Mouse (Mus musculus): Measurements from ENCODE around the gene Usp31. TPM values are rescaled to one million over a fixed set of nuclear protein-coding genes. Genes with fewer than 3 reads are reported as not detected.

Gene Usp31
- total RNA-seq (2014; rRNA removed; ENCODE audit: low replicate concordance) (5.6 and 18.8 TPM in 2 replicates), polyA plus RNA-seq (2015; fragmentation: Nextera tagmentation; extraction: Ambion mirVana) (0.48 and 0.62 TPM in 2 replicates)

DNA sequence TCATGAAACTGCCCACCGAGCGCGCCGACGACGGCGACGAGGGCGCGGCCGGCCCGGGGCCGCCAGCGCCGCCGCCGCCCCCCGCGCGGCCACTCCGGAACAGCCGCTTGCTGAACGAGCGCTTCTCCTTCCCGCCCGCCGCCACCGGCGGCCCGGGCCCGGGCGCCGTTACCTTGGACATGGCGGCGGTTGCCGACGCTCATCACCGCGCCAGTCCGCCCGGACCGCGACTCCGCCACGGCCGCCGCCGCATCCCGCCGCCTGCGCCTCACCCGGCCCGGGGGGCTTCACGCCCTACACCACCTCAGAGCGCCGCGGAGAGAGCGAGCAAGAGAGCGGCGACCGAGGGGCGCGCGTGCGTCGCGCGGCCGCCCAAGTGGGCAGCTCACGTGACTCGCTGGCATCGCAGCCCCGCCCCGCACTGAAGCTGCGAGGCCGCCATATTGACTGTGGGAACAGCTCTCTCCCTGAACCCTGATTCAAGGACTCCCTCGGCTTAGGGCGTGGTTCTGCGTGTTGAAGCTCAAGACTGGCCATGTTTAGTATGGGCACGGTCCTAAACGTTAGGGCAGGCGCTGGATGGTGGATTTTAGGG is at the start of gene Usp31:
Usp31 (minus strand) TSS at position 181 of the 595 bp plus-strand sequence.
- H3K4me1 ChIP-seq (ENCODE audit: control insufficient read depth, insufficient read depth): peaks cover 23% of the 10 kb centered on the region
- TF ChIP-seq EP300 (IDR thresholded peaks at IDR 0.05; ENCODE audit: low read depth) (no peak), CTCF (IDR thresholded peaks at IDR 0.05; ENCODE audit: low read depth) (no peak)
- H3K36me3 ChIP-seq (replicated peaks; ENCODE audit: control insufficient read depth, insufficient read depth, low read length): no peaks in the 10 kb centered on the region
- H3K27me3 ChIP-seq (ENCODE audit: control insufficient read depth, insufficient read depth, low read length): peaks cover 9% of the 10 kb centered on the region
- peak within 1 kb of the TSS; percentile 82 for H3K4me2 ChIP-seq (ENCODE audit: low read depth, low read length)
- peak; percentile 97 for DNase-seq (ENCODE audit: low spot score)
- no peaks in the 10 kb centered on the region for H3K9me3 ChIP-seq (replicated peaks; ENCODE audit: control insufficient read depth, low read length)
- peak within 1 kb of the TSS; percentile 50 for H3K9ac ChIP-seq (replicated peaks; ENCODE audit: low read depth, low read length)
- peak within 1 kb of the TSS; percentile 74 for H3K4me3 ChIP-seq (ENCODE audit: low read depth, low read length)
- ATAC-seq (ENCODE audit: insufficient read depth, low read depth): peak; percentile 99
- WGBS: under 1% methylated on average over 65 of the region's 82 CpGs
- H3K27ac ChIP-seq (ENCODE audit: low read depth): peak within 1 kb of the TSS; percentile 53

- no peaks in the 10 kb centered on the region for H3K9me3 ChIP-seq (replicated peaks; ENCODE audit: control insufficient read depth, low read length)
- no peak overlapping the region for H3K4me3 ChIP-seq (ENCODE audit: low read depth, low read length)
- H3K36me3 ChIP-seq (replicated peaks; ENCODE audit: control insufficient read depth, insufficient read depth, low read length): no peaks in the 10 kb centered on the region
- no peak for ATAC-seq (ENCODE audit: insufficient read depth, low read depth)
- H3K27me3 ChIP-seq (ENCODE audit: control insufficient read depth, insufficient read depth, low read length): no peaks in the 10 kb centered on the region
- no peak overlapping the region for H3K27ac ChIP-seq (ENCODE audit: low read depth)
- no peak for DNase-seq (ENCODE audit: low spot score)
- WGBS: 60% methylated on average over 8 of the region's 8 CpGs
- H3K9ac ChIP-seq (replicated peaks; ENCODE audit: low read depth, low read length): no peak overlapping the region
- H3K4me1 ChIP-seq (ENCODE audit: control insufficient read depth, insufficient read depth): no peaks in the 10 kb centered on the region
- no peak for TF ChIP-seq EP300 (IDR thresholded peaks at IDR 0.05; ENCODE audit: low read depth)
- TF ChIP-seq CTCF (IDR thresholded peaks at IDR 0.05; ENCODE audit: low read depth): no peak
- no peak overlapping the region for H3K4me2 ChIP-seq (ENCODE audit: low read depth, low read length)
These were observed 47.7 kb upstream of the Usp31 start for GRCm38 (mm10) chr7:121754748-121755147.

GRCm38 (mm10) chr7:121750244-121750643 is 43.2 kb upstream of the Usp31 start:
- Histone ChIP-seq H3K4me3 (ENCODE audit: low read depth, low read length) (no peak overlapping the region), H3K4me1 (ENCODE audit: control insufficient read depth, insufficient read depth) (no peaks in the 10 kb centered on the region), H3K9ac (replicated peaks; ENCODE audit: low read depth, low read length) (no peak overlapping the region), H3K4me2 (ENCODE audit: low read depth, low read length) (no peak overlapping the region), H3K36me3 (replicated peaks; ENCODE audit: control insufficient read depth, insufficient read depth, low read length) (no peaks in the 10 kb centered on the region), H3K27ac (ENCODE audit: low read depth) (no peak overlapping the region), H3K9me3 (replicated peaks; ENCODE audit: control insufficient read depth, low read length) (no peaks in the 10 kb centered on the region), H3K27me3 (ENCODE audit: control insufficient read depth, insufficient read depth, low read length) (no peaks in the 10 kb centered on the region)
- TF ChIP-seq EP300 (IDR thresholded peaks at IDR 0.05; ENCODE audit: low read depth): no peak
- TF ChIP-seq CTCF (IDR thresholded peaks at IDR 0.05; ENCODE audit: low read depth): no peak
- WGBS: 76% methylated on average over 5 of the region's 5 CpGs
- DNase-seq (ENCODE audit: low spot score) (no peak), ATAC-seq (ENCODE audit: insufficient read depth, low read depth) (no peak)

- 29% methylated on average over 29 of the region's 29 CpGs for WGBS
- Histone ChIP-seq H3K4me2 (ENCODE audit: low read depth, low read length) (no peak overlapping the region), H3K36me3 (replicated peaks; ENCODE audit: control insufficient read depth, insufficient read depth, low read length) (no peaks in the 10 kb centered on the region), H3K9ac (replicated peaks; ENCODE audit: low read depth, low read length) (no peak overlapping the region), H3K4me3 (ENCODE audit: low read depth, low read length) (no peak overlapping the region), H3K27ac (ENCODE audit: low read depth) (no peak overlapping the region), H3K27me3 (ENCODE audit: control insufficient read depth, insufficient read depth, low read length) (peaks cover 39% of the 10 kb centered on the region), H3K9me3 (replicated peaks; ENCODE audit: control insufficient read depth, low read length) (no peaks in the 10 kb centered on the region), H3K4me1 (ENCODE audit: control insufficient read depth, insufficient read depth) (no peaks in the 10 kb centered on the region)
- DNase-seq (ENCODE audit: low spot score) (no peak), ATAC-seq (ENCODE audit: insufficient read depth, low read depth) (no peak)
- TF ChIP-seq CTCF (IDR thresholded peaks at IDR 0.05; ENCODE audit: low read depth) (no peak), EP300 (IDR thresholded peaks at IDR 0.05; ENCODE audit: low read depth) (no peak)
These were observed 30.7 kb upstream of the Usp31 start for GRCm38 (mm10) chr7:121737511-121738415.

DNA sequence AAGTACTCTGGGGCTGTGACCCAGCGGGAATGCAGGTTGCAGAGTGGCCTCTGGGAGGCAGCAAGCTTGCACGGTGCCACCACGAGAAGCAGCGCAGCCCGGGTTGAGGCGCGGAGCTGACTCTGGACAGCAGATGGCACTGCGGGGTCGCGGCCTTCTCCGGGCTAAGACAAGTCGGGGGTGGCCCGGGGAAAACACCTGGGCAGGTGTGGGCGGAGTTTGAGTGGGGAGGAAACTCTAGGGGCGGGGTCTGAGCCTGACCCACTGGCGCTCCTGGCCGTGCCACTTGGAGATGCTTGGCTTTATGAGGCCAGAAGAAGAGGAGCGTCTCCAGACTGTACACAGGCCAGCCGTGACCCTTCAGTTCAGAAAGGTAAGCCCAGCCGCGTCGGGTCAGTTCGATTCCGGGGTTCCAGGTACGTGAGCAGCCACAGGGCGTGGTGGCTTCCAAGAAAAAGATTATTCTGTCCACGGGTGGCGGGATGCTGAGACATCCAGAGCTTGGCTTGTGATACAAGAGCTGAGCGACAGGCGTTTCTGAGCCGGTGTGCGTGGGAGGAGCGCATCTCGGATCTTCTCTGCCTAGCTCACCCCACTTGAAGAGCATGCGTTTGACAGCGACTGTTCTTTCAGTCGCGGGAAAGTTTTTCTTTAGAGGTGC is 27.2 kb upstream of the Usp31 start, which contains the start of gene Scnn1g:
Scnn1g (plus strand) TSS at position 309 of the 661 bp plus-strand sequence.
- Histone ChIP-seq H3K27ac (ENCODE audit: low read depth) (no peak within 1 kb of the TSS), H3K4me1 (ENCODE audit: control insufficient read depth, insufficient read depth) (no peaks in the 10 kb centered on the region), H3K4me3 (ENCODE audit: low read depth, low read length) (peak within 1 kb of the TSS; percentile 24), H3K9ac (replicated peaks; ENCODE audit: low read depth, low read length) (no peak within 1 kb of the TSS), H3K9me3 (replicated peaks; ENCODE audit: control insufficient read depth, low read length) (no peaks in the 10 kb centered on the region), H3K4me2 (ENCODE audit: low read depth, low read length) (peak within 1 kb of the TSS; percentile 53), H3K27me3 (ENCODE audit: control insufficient read depth, insufficient read depth, low read length) (peaks cover 39% of the 10 kb centered on the region), H3K36me3 (replicated peaks; ENCODE audit: control insufficient read depth, insufficient read depth, low read length) (no peaks in the 10 kb centered on the region)
- peak; percentile 89 for ATAC-seq (ENCODE audit: insufficient read depth, low read depth)
- TF ChIP-seq EP300 (IDR thresholded peaks at IDR 0.05; ENCODE audit: low read depth): no peak
- TF ChIP-seq CTCF (IDR thresholded peaks at IDR 0.05; ENCODE audit: low read depth): peak; percentile 99
- peak; percentile 55 for DNase-seq (ENCODE audit: low spot score)
- 2% methylated on average over 38 of the region's 38 CpGs for WGBS

Measured in heart, postnatal 0 days (tissue).